Mouse (Mus musculus) CH12.LX (cell line): ENCODE results near the gene Evpl. TPM values are rescaled to one million over a fixed set of nuclear protein-coding genes. Genes with fewer than 3 reads are reported as not detected.

Experiments used
- DNase-seq: peaks from one replicate; pipeline ENCODE4 v3.0.0-alpha.2; 2013; ENCODE audit errors: extremely low read depth
- H3K27ac ChIP-seq: 2 replicates; pipeline ENCODE4 v1.5.1; 2012; ENCODE audit warnings: low read depth, mild to moderate bottlenecking, control low read depth, moderate library complexity; ENCODE audit not compliant: insufficient read depth
- H3K27me3 ChIP-seq: replicated peaks from 2 replicates; pipeline ENCODE3; 2012; ENCODE audit warnings: inconsistent platforms
- H3K36me3 ChIP-seq, 2 experiments: replicated peaks in 1 of 2; 2 replicates each; pipeline versions ENCODE3 to v1.6.1; 2012; ENCODE audit warnings: inconsistent platforms in 1 of 2, low read length in 1 of 2, mild to moderate bottlenecking in 1 of 2, mixed read lengths in 1 of 2, moderate library complexity in 1 of 2; ENCODE audit not compliant: control insufficient read depth in 1 of 2, insufficient read depth in 1 of 2
- H3K4me1 ChIP-seq, 2 experiments: 2 replicates each; pipeline ENCODE4 v1.6.1; 2012; ENCODE audit warnings: inconsistent platforms in 1 of 2, moderate library complexity in 1 of 2; ENCODE audit not compliant: insufficient read depth in 2 of 2, control insufficient read depth in 1 of 2
- H3K4me2 ChIP-seq: 2 replicates; pipeline ENCODE4 v1.6.1; 2012; ENCODE audit warnings: low read depth, mild to moderate bottlenecking, control low read depth; ENCODE audit not compliant: poor library complexity, insufficient read depth, severe bottlenecking
- H3K4me3 ChIP-seq, 3 experiments: fragments of 150-350 bp in 1 of 3; sonication (generic) in 1 of 3; replicated peaks in 1 of 3; 2 replicates each; pipeline versions ENCODE3 to v1.5.1; 2011 to 2012; ENCODE audit warnings: low read depth in 2 of 3, low read length in 2 of 3, mild to moderate bottlenecking in 2 of 3, moderate library complexity in 2 of 3, control low read depth in 1 of 3, improper control_type of control experiment in 1 of 3, inconsistent platforms in 1 of 3, mixed read lengths in 1 of 3; ENCODE audit not compliant: poor library complexity in 1 of 3
- H3K79me2 ChIP-seq: replicated peaks from 2 replicates; pipeline ENCODE4 v1.6.1; 2012; ENCODE audit warnings: mild to moderate bottlenecking, moderate library complexity; ENCODE audit not compliant: control insufficient read depth, poor library complexity, insufficient read depth, severe bottlenecking; ENCODE audit errors: extremely low read depth
- H3K9ac ChIP-seq: 2 replicates; pipeline ENCODE4 v1.6.1; 2012; ENCODE audit warnings: low read depth, mild to moderate bottlenecking, control low read depth, moderate library complexity; ENCODE audit not compliant: insufficient read depth
- H3K9me3 ChIP-seq: replicated peaks from 2 replicates; pipeline ENCODE3; 2012; ENCODE audit warnings: low read length, inconsistent platforms, mixed read lengths
- BHLHE40 ChIP-seq: IDR thresholded peaks from 2 replicates; pipeline ENCODE4 v1.6.1; 2011; ENCODE audit warnings: mild to moderate bottlenecking, low read depth, low read length, improper control_type of control experiment
- CHD1 ChIP-seq: IDR thresholded peaks from 2 replicates; pipeline ENCODE4 v1.6.1; 2012; ENCODE audit warnings: low read depth, low read length, improper control_type of control experiment, inconsistent platforms
- CHD2 ChIP-seq: IDR thresholded peaks from 2 replicates; pipeline ENCODE4 v1.6.1; 2011; ENCODE audit warnings: low read length, improper control_type of control experiment
- CTCF ChIP-seq, 2 experiments: IDR thresholded peaks in 1 of 2; conservative IDR thresholded peaks in 1 of 2; 2 replicates each; pipeline ENCODE4 v1.5.1; 2011 to 2012; ENCODE audit warnings: low read depth in 2 of 2, low read length in 2 of 2, improper control_type of control experiment in 1 of 2, inconsistent platforms in 1 of 2, mild to moderate bottlenecking in 1 of 2, moderate library complexity in 1 of 2
- E2F4 ChIP-seq: IDR thresholded peaks from 2 replicates; pipeline ENCODE4 v1.6.1; 2011; ENCODE audit warnings: low read depth, low read length, improper control_type of control experiment; ENCODE audit not compliant: insufficient replicate concordance
- ELF1 ChIP-seq: IDR thresholded peaks from 2 replicates; pipeline ENCODE4 v1.6.1; 2014; ENCODE audit warnings: low read depth, mild to moderate bottlenecking, inconsistent platforms, low read length, improper control_type of control experiment
- GABPA ChIP-seq: IDR thresholded peaks from 2 replicates; pipeline ENCODE4 v1.6.1; 2012; ENCODE audit warnings: low read depth, low read length, improper control_type of control experiment, inconsistent platforms; ENCODE audit not compliant: insufficient replicate concordance
- HCFC1 ChIP-seq: IDR thresholded peaks from 2 replicates; pipeline ENCODE4 v1.6.1; 2012; ENCODE audit warnings: low read depth, mild to moderate bottlenecking, inconsistent platforms, low read length, improper control_type of control experiment
- JUND ChIP-seq: conservative IDR thresholded peaks from 2 replicates; pipeline ENCODE4 v1.6.1; 2011; ENCODE audit warnings: low read depth, low read length, improper control_type of control experiment
- KAT2A ChIP-seq: IDR thresholded peaks from 2 replicates; pipeline ENCODE4 v1.6.1; 2012; ENCODE audit warnings: low read length, improper control_type of control experiment, inconsistent platforms; ENCODE audit not compliant: insufficient replicate concordance
- MAX ChIP-seq: IDR thresholded peaks from 2 replicates; pipeline ENCODE4 v1.6.1; 2011; ENCODE audit warnings: low read length, improper control_type of control experiment
- MAZ ChIP-seq: IDR thresholded peaks from 2 replicates; pipeline ENCODE4 v1.6.1; 2012; ENCODE audit warnings: low read depth, mild to moderate bottlenecking, inconsistent platforms, low read length, improper control_type of control experiment, moderate library complexity
- MXI1 ChIP-seq: IDR thresholded peaks from 2 replicates; pipeline ENCODE4 v1.6.1; 2011; ENCODE audit warnings: mild to moderate bottlenecking, low read depth, low read length, improper control_type of control experiment
- MYC ChIP-seq: IDR thresholded peaks from 2 replicates; pipeline ENCODE4 v1.6.1; 2011; ENCODE audit warnings: low read depth, mild to moderate bottlenecking, improper control_type of control experiment, low read length
- NELFE ChIP-seq: IDR thresholded peaks from 2 replicates; pipeline ENCODE4 v1.6.1; 2011; ENCODE audit warnings: low read depth, low read length, improper control_type of control experiment
- NRF1 ChIP-seq: IDR thresholded peaks from 2 replicates; pipeline ENCODE4 v1.6.1; 2014; ENCODE audit warnings: low read depth, mild to moderate bottlenecking, inconsistent platforms, low read length, improper control_type of control experiment, moderate library complexity
- POLR2AphosphoS2 ChIP-seq: IDR thresholded peaks from 2 replicates; pipeline ENCODE4 v1.6.1; 2011; ENCODE audit warnings: low read depth, low read length, improper control_type of control experiment
- RAD21 ChIP-seq: IDR thresholded peaks from 2 replicates; pipeline ENCODE4 v1.6.1; 2011; ENCODE audit warnings: low read depth, mild to moderate bottlenecking, low read length, improper control_type of control experiment, moderate library complexity
- RCOR1 ChIP-seq: conservative IDR thresholded peaks from 2 replicates; pipeline ENCODE4 v1.6.1; 2012; ENCODE audit warnings: low read depth, mild to moderate bottlenecking, inconsistent platforms, low read length, improper control_type of control experiment
- SIN3A ChIP-seq: IDR thresholded peaks from 2 replicates; pipeline ENCODE4 v1.6.1; 2012; ENCODE audit warnings: low read length, improper control_type of control experiment, inconsistent platforms
- SMC3 ChIP-seq: IDR thresholded peaks from 2 replicates; pipeline ENCODE4 v1.6.1; 2011; ENCODE audit warnings: low read depth, low read length, improper control_type of control experiment
- TCF12 ChIP-seq: IDR thresholded peaks from 2 replicates; pipeline ENCODE4 v1.6.1; 2014; ENCODE audit warnings: low read depth, mild to moderate bottlenecking, inconsistent platforms, low read length, improper control_type of control experiment
- UBTF ChIP-seq: IDR thresholded peaks from 2 replicates; pipeline ENCODE4 v1.6.1; 2012; ENCODE audit warnings: low read depth, mild to moderate bottlenecking, inconsistent platforms, low read length, improper control_type of control experiment, moderate library complexity
- USF1 ChIP-seq: IDR thresholded peaks from 2 replicates; pipeline ENCODE4 v1.6.1; 2014; ENCODE audit warnings: low read depth, mild to moderate bottlenecking, inconsistent platforms, low read length, improper control_type of control experiment
- USF2 ChIP-seq: conservative IDR thresholded peaks from 2 replicates; pipeline ENCODE4 v1.6.1; 2011; ENCODE audit warnings: low read depth, low read length, improper control_type of control experiment
- ZC3H11A ChIP-seq: IDR thresholded peaks from 2 replicates; pipeline ENCODE4 v1.6.1; 2012; ENCODE audit warnings: low read depth, mild to moderate bottlenecking, inconsistent platforms, low read length, improper control_type of control experiment
- ZMIZ1 ChIP-seq: IDR thresholded peaks from 2 replicates; pipeline ENCODE4 v1.6.1; 2012; ENCODE audit warnings: low read depth, mild to moderate bottlenecking, inconsistent platforms, low read length, improper control_type of control experiment
- ZNF384 ChIP-seq: IDR thresholded peaks from 2 replicates; pipeline ENCODE4 v1.6.1; 2012; ENCODE audit warnings: low read depth, low read length, improper control_type of control experiment, inconsistent platforms
- dilution Hi-C: fragments of 300-500 bp; cut with MboI; formaldehyde crosslinking; loops from 2 replicates; pipeline ENCODE4 v1.14.3; 2020; ENCODE audit warnings: low sequenced_read_pairs; ENCODE audit not compliant: extremely low pct_unique_long_range_greater_than_20kb, extremely low pct_ligation_motif_present
- in situ Hi-C: fragments of 300-500 bp; cut with MboI; formaldehyde crosslinking; loops from 3 replicates; pipeline ENCODE4 v1.14.3; 2019; ENCODE audit warnings: low sequenced_read_pairs, low pct_ligation_motif_present, low pct_unique_long_range_greater_than_20kb, mixed read lengths
- polyA plus RNA-seq: library from polyadenylated mRNA; unstranded; fragments of >175 nt; gene quantifications from 2 replicates; pipeline ENCODE4 v1.2.1, GENCODE M21; 2012; ENCODE audit warnings: low read depth; ENCODE audit not compliant: insufficient read length
- total RNA-seq, 2 experiments: library from RNA; depleted of rRNA; stranded (reverse); fragments of 300-350 nt in 1 of 2; fragments of >200 nt in 1 of 2; gene quantifications; 2 replicates each; pipeline ENCODE4 v1.2.3; 2012 to 2014

The Evpl gene
- total and polyA plus RNA-seq, 3 experiments, result 0.21 to 0.23 TPM; not detected in 1

DNA sequence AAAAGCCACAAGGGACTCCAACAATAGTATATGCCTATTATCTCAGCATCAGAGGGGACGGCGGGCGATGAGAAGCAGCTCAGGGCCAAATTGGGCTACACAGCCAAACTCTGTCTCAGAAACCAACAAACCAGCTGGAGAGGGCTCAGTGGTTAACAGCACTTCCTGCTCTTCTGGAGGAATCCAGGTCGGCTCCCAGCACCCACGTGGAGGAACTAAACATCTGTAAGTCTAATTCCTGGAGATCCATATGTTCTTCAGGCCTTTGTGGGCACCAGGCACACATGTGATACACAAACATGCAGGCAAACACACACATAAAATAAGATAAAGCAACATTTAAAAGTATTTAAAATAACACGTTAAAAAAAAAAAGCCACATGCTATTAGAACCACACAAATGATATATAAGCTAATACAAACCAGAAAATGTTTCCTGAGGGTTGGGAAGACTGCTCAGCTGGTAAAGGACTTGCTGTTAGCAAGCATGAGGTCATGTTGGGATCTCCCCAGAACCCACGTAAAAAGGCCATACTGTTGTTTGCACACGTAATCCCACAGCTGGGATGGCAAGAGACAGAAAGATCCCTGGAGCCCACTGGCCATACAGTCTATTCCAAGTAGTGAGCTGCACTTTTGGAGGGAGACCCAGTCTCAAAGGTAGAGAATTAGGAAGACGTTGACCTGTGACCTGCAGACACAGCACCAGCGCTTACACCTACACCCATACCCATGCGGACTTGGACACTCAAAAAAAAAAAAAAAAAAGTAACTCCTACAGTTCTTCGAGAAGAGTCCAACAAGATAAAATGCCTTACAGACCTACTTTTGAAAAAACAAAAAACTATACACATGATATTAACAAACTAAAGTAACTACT lies 35.0 kb upstream of the Evpl start:
- H3K9me3 ChIP-seq, result no peaks in the 10 kb centered on the region
- H3K4me1 ChIP-seq, result peaks cover 9 to 44% of the 10 kb centered on the region in 2 experiments
- no peak overlapping the region for H3K27ac ChIP-seq
- no peaks in the 10 kb centered on the region for H3K27me3 ChIP-seq
- peak overlapping the region; percentile 79 to 99 (median 89) for H3K4me3 ChIP-seq
- DNase-seq, result peak; percentile 47
- dilution Hi-C loops, result no loop called here
- in situ Hi-C loops, result loop anchor here (5.0 kb wide), 1 partner anchor 51 kb away; no protein-coding TSS in a partner anchor
- H3K9ac ChIP-seq, result peak overlapping the region; percentile 79
- peak overlapping the region; percentile 90 for H3K4me2 ChIP-seq
- TF ChIP-seq USF2, result no peak
- TF ChIP-seq MXI1, result peak; percentile 87
- no peak for TF ChIP-seq BHLHE40
- TF ChIP-seq CHD1, result no peak
- peak; percentile 13; the same call in 1 of the 2 replicates for TF ChIP-seq SIN3A
- no peak for TF ChIP-seq GABPA
- no peak for TF ChIP-seq HCFC1
- no peak for TF ChIP-seq CHD2
- peak; percentile 55 for TF ChIP-seq ZNF384
- TF ChIP-seq KAT2A, result no peak
- no peak; the same call in 1 of the 2 replicates for TF ChIP-seq JUND
- TF ChIP-seq USF1, result no peak
- TF ChIP-seq POLR2AphosphoS2, result no peak
- no peak for TF ChIP-seq SMC3
- no peak for TF ChIP-seq TCF12
- TF ChIP-seq ZC3H11A, result no peak
- no peak for TF ChIP-seq CTCF (conservative IDR thresholded peaks at IDR 0.05 in 1 of 2, IDR thresholded peaks at IDR 0.05 in 1 of 2; ENCODE audit: low read depth in 2 of 2, low read length in 2 of 2)
- no peak for TF ChIP-seq E2F4
- TF ChIP-seq RAD21, result no peak
- no peak for TF ChIP-seq MAZ
- no peak for TF ChIP-seq NRF1
- TF ChIP-seq NELFE, result no peak
- peak; percentile 50; the same call in 1 of the 2 replicates for TF ChIP-seq MAX
- TF ChIP-seq UBTF, result no peak
- TF ChIP-seq RCOR1, result no peak
- TF ChIP-seq ZMIZ1, result no peak
- TF ChIP-seq MYC, result peak; percentile 91
- TF ChIP-seq ELF1, result 0 out of 2 replicates have a peak, but pooled peaks have one; percentile 17
- H3K79me2 ChIP-seq, result peaks cover 57% of the 10 kb centered on the region
- peaks cover 32 to 56% of the 10 kb centered on the region in 2 experiments for H3K36me3 ChIP-seq
